Mouse (Mus musculus): Measurements from ENCODE around the gene Mybl2.

DNA sequence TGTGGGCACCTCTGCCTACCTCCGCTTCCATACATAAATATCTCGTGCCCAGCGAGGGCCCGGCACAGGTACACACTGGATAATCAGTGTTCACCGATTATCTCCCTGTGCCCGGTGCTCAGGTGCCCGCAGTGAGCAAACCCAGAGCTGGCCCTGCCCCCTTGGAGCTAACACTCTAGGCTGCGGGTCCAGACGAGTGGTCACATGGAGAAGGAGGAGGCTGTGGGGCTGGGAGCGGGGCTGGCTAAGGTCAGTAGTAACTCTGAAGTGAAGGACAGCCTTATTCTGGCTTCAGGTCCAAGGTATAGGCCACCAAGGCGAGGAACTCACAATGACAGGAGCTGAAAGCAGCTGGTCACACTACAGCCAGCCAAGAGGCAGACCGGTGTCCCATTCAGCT is 20.3 kb downstream of the Mybl2 start:
- TF ChIP-seq POLR2A (IDR thresholded peaks at IDR 0.05; ENCODE audit: low read depth, low read length) (no peak), CTCF (IDR thresholded peaks at IDR 0.05; ENCODE audit: extremely low read depth, insufficient read depth, insufficient read length, insufficient replicate concordance) (no peak)
